Mouse (Mus musculus) megakaryocyte, embryonic 14.5 days (primary cell): ENCODE measurements around the gene Rgs7.

ENCODE experiments used
- FLI1 ChIP-seq: IDR thresholded peaks from 2 replicates; pipeline ENCODE4 v1.6.1; 2012; ENCODE audit warnings: low read length, inconsistent platforms, mixed read lengths
- GATA1 ChIP-seq: IDR thresholded peaks from 3 replicates; pipeline ENCODE4 v1.6.1; 2012; ENCODE audit warnings: mixed read lengths, low read length, inconsistent platforms, borderline replicate concordance

DNA sequence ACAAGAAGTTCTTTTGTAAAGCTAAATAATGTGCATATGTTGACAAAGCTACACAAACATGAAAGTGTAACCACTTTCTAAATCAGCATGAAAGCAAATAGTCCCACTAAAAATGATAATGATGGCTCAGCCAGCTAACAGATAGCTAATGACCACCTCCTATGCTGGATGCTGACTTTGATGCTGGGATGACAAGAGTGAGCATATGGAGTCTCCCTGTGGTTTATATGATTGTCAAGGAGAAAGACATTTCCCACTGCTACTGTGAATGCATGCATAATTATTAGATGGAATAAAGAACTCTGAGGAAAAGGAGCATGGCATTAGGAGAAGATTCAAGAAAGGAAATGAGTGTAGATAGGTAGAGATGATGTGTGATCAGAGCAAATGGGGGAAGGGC lies 230.0 kb downstream of the Rgs7 start:
- TF ChIP-seq GATA1 (no peak), FLI1 (no peak)
